Mouse (Mus musculus) neural tube, embryonic 12.5 days (tissue): ENCODE measurements around the gene Slc13a5. TPM values are rescaled to one million over a fixed set of nuclear protein-coding genes. Genes with fewer than 3 reads are reported as not detected.

Source experiments
- ATAC-seq: fragments of 200-750 bp; cut with Nextera tagmentation; 2 replicates; pipeline ENCODE4 v1.8.0; 2017; ENCODE audit warnings: low read depth, mild to moderate bottlenecking, moderate TSS enrichment, moderate library complexity; ENCODE audit not compliant: low FRiP score
- H3K27ac ChIP-seq: fragments of 300-500 bp; sonication (generic); 2 replicates; pipeline ENCODE4 v1.5.1; 2016
- H3K27me3 ChIP-seq: fragments of 300-500 bp; sonication (generic); replicated peaks from 2 replicates; pipeline ENCODE4 v1.6.1; 2016; ENCODE audit warnings: mild to moderate bottlenecking
- H3K36me3 ChIP-seq: fragments of 300-500 bp; sonication (generic); 2 replicates; pipeline ENCODE4 v1.6.1; 2016; ENCODE audit warnings: mild to moderate bottlenecking
- H3K4me1 ChIP-seq: fragments of 300-500 bp; sonication (generic); 2 replicates; pipeline ENCODE4 v1.6.1; 2016
- H3K4me2 ChIP-seq: fragments of 300-500 bp; sonication (generic); replicated peaks from 2 replicates; pipeline ENCODE4 v1.6.1; 2016; ENCODE audit warnings: mild to moderate bottlenecking
- H3K4me3 ChIP-seq: fragments of 300-500 bp; sonication (generic); 2 replicates; pipeline ENCODE4 v1.5.1; 2016
- H3K9ac ChIP-seq: fragments of 300-500 bp; sonication (generic); 2 replicates; pipeline ENCODE4 v1.6.1; 2016; ENCODE audit warnings: mild to moderate bottlenecking
- H3K9me3 ChIP-seq: fragments of 300-500 bp; sonication (generic); 2 replicates; pipeline ENCODE4 v1.6.1; 2016; ENCODE audit warnings: mild to moderate bottlenecking
- WGBS: fragments of 180-500 bp; shearing (Covaris S2); methylation state at CpG from one replicate; pipeline ENCODE4 v1.1.7; 2016; 5-methylcytosine and 5-hydroxymethylcytosine counted together
- polyA plus RNA-seq: library from polyadenylated mRNA; unstranded; fragments of >200 nt; fragmentation: Nextera tagmentation; extraction: Ambion mirVana; gene quantifications from 2 replicates; pipeline ENCODE4 v1.2.1, GENCODE M21; 2016

Gene Slc13a5
- polyA plus RNA-seq = 0.35 and 0.42 TPM in 2 replicates

GRCm38 (mm10) chr11:72266960-72267560 is at the start of gene Slc13a5:
Slc13a5 (minus strand) TSS chr11:72267222.
- Histone ChIP-seq H3K27ac (no peak within 1 kb of the TSS), H3K9ac (peak within 1 kb of the TSS; percentile 44), H3K4me1 (peaks cover 16% of the 10 kb centered on the region), H3K9me3 (no peaks in the 10 kb centered on the region), H3K4me2 (peak within 1 kb of the TSS; percentile 72), H3K36me3 (no peaks in the 10 kb centered on the region), H3K27me3 (peaks cover 33% of the 10 kb centered on the region), H3K4me3 (peak within 1 kb of the TSS; percentile 38)
- 1% methylated on average over 36 of the region's 36 CpGs for WGBS
- peak; percentile 48 for ATAC-seq

GRCm38 (mm10) chr11:72314151-72314895 is 47.3 kb upstream of the Slc13a5 start, which contains the start of gene Fbxo39:
Fbxo39 (plus strand) TSS chr11:72314444.
- 13% methylated on average over 42 of the region's 42 CpGs for WGBS
- peak within 1 kb of the TSS; percentile 35; the same call in 1 of the 2 replicates for H3K9ac ChIP-seq
- peaks cover 28% of the 10 kb centered on the region for H3K27me3 ChIP-seq
- no peaks in the 10 kb centered on the region for H3K9me3 ChIP-seq
- H3K36me3 ChIP-seq = no peaks in the 10 kb centered on the region
- H3K27ac ChIP-seq = no peak within 1 kb of the TSS
- no peak for ATAC-seq
- H3K4me3 ChIP-seq = peak within 1 kb of the TSS; percentile 34
- H3K4me1 ChIP-seq = peaks cover 5% of the 10 kb centered on the region
- peak within 1 kb of the TSS; percentile 60 for H3K4me2 ChIP-seq

- Histone ChIP-seq H3K9me3 (no peaks in the 10 kb centered on the region), H3K4me1 (peaks cover 5% of the 10 kb centered on the region), H3K27me3 (peaks cover 28% of the 10 kb centered on the region), H3K9ac (no peak overlapping the region), H3K4me3 (no peak overlapping the region), H3K27ac (no peak overlapping the region), H3K4me2 (no peak overlapping the region), H3K36me3 (no peaks in the 10 kb centered on the region)
- 85% methylated on average over 10 of the region's 10 CpGs for WGBS
- no peak for ATAC-seq
Measured at GRCm38 (mm10) chr11:72311355-72312001, 44.5 kb upstream of the Slc13a5 start.

GRCm38 (mm10) chr11:72310491-72310890 is 43.5 kb upstream of the Slc13a5 start:
- WGBS = 89% methylated on average over 4 of the region's 4 CpGs

GRCm38 (mm10) chr11:72308982-72309381 is 42.0 kb upstream of the Slc13a5 start:
- no peak for ATAC-seq
- H3K4me1 ChIP-seq = no peaks in the 10 kb centered on the region
- 78% methylated on average over 2 of the region's 2 CpGs for WGBS

More at GRCm38 (mm10) chr11:72310491-72310890, 43.5 kb upstream of the Slc13a5 start:
- Histone ChIP-seq H3K27me3 (peaks cover 25% of the 10 kb centered on the region), H3K9me3 (no peaks in the 10 kb centered on the region), H3K4me3 (no peak overlapping the region), H3K4me1 (peaks cover 5% of the 10 kb centered on the region), H3K9ac (no peak overlapping the region), H3K27ac (no peak overlapping the region), H3K4me2 (no peak overlapping the region), H3K36me3 (no peaks in the 10 kb centered on the region)
- no peak for ATAC-seq

GRCm38 (mm10) chr11:72307461-72307860 is 40.4 kb upstream of the Slc13a5 start:
- H3K4me1 ChIP-seq = no peaks in the 10 kb centered on the region
- 87% methylated on average over 5 of the region's 5 CpGs for WGBS

More at GRCm38 (mm10) chr11:72308982-72309381, 42.0 kb upstream of the Slc13a5 start:
- H3K27me3 ChIP-seq = peaks cover 10% of the 10 kb centered on the region
- H3K9ac ChIP-seq = no peak overlapping the region
- H3K36me3 ChIP-seq = no peaks in the 10 kb centered on the region
- H3K27ac ChIP-seq = no peak overlapping the region
- no peaks in the 10 kb centered on the region for H3K9me3 ChIP-seq
- H3K4me3 ChIP-seq = no peak overlapping the region
- no peak overlapping the region for H3K4me2 ChIP-seq

GRCm38 (mm10) chr11:72302230-72302629 is 35.2 kb upstream of the Slc13a5 start:
- no peak for ATAC-seq
- Histone ChIP-seq H3K4me2 (no peak overlapping the region), H3K27me3 (no peaks in the 10 kb centered on the region), H3K36me3 (no peaks in the 10 kb centered on the region), H3K9me3 (no peaks in the 10 kb centered on the region), H3K4me3 (no peak overlapping the region), H3K9ac (no peak overlapping the region), H3K27ac (no peak overlapping the region), H3K4me1 (no peaks in the 10 kb centered on the region)
- 75% methylated on average over 7 of the region's 7 CpGs for WGBS

More at GRCm38 (mm10) chr11:72307461-72307860, 40.4 kb upstream of the Slc13a5 start:
- no peaks in the 10 kb centered on the region for H3K36me3 ChIP-seq
- no peaks in the 10 kb centered on the region for H3K9me3 ChIP-seq
- no peaks in the 10 kb centered on the region for H3K27me3 ChIP-seq
- no peak overlapping the region for H3K9ac ChIP-seq
- no peak for ATAC-seq
- no peak overlapping the region for H3K4me3 ChIP-seq
- no peak overlapping the region for H3K27ac ChIP-seq
- no peak overlapping the region for H3K4me2 ChIP-seq

- H3K9me3 ChIP-seq = no peaks in the 10 kb centered on the region
- no peak within 1 kb of the TSS for H3K9ac ChIP-seq
- peak within 1 kb of the TSS; percentile 31 for H3K4me2 ChIP-seq
- H3K36me3 ChIP-seq = no peaks in the 10 kb centered on the region
- WGBS = 34% methylated on average over 6 of the region's 6 CpGs
- no peaks in the 10 kb centered on the region for H3K4me1 ChIP-seq
- no peaks in the 10 kb centered on the region for H3K27me3 ChIP-seq
- no peak within 1 kb of the TSS for H3K4me3 ChIP-seq
- no peak for ATAC-seq
- H3K27ac ChIP-seq = no peak within 1 kb of the TSS
Measured at GRCm38 (mm10) chr11:72301334-72301733, 34.3 kb upstream of the Slc13a5 start, which contains the start of gene Xaf1. Xaf1 (plus strand) TSS chr11:72301629.

- WGBS = 76% methylated on average over 2 of the region's 2 CpGs
- ATAC-seq = no peak
Measured at GRCm38 (mm10) chr11:72293116-72293515, 26.1 kb upstream of the Slc13a5 start.

GRCm38 (mm10) chr11:72287543-72287942 is 20.5 kb upstream of the Slc13a5 start:
- Histone ChIP-seq H3K9me3 (no peaks in the 10 kb centered on the region), H3K4me3 (no peak overlapping the region)
- WGBS = 84% methylated on average over 3 of the region's 3 CpGs

More at GRCm38 (mm10) chr11:72293116-72293515, 26.1 kb upstream of the Slc13a5 start:
- no peaks in the 10 kb centered on the region for H3K9me3 ChIP-seq
- no peaks in the 10 kb centered on the region for H3K36me3 ChIP-seq
- no peaks in the 10 kb centered on the region for H3K4me1 ChIP-seq
- no peak overlapping the region for H3K9ac ChIP-seq
- no peak overlapping the region for H3K27ac ChIP-seq
- no peak overlapping the region for H3K4me3 ChIP-seq
- H3K4me2 ChIP-seq = no peak overlapping the region
- H3K27me3 ChIP-seq = no peaks in the 10 kb centered on the region

GRCm38 (mm10) chr11:72287126-72287525 is 20.1 kb upstream of the Slc13a5 start:
- 96% methylated on average over 2 of the region's 2 CpGs for WGBS
- H3K9me3 ChIP-seq = no peaks in the 10 kb centered on the region
- no peak for ATAC-seq
- H3K27ac ChIP-seq = no peak overlapping the region
- H3K4me2 ChIP-seq = no peak overlapping the region
- H3K4me1 ChIP-seq = no peaks in the 10 kb centered on the region
- H3K9ac ChIP-seq = no peak overlapping the region
- no peaks in the 10 kb centered on the region for H3K36me3 ChIP-seq
- no peaks in the 10 kb centered on the region for H3K27me3 ChIP-seq
- no peak overlapping the region for H3K4me3 ChIP-seq

More at GRCm38 (mm10) chr11:72287543-72287942, 20.5 kb upstream of the Slc13a5 start:
- Histone ChIP-seq H3K27me3 (no peaks in the 10 kb centered on the region), H3K36me3 (no peaks in the 10 kb centered on the region), H3K4me2 (no peak overlapping the region), H3K27ac (no peak overlapping the region), H3K9ac (no peak overlapping the region), H3K4me1 (no peaks in the 10 kb centered on the region)
- ATAC-seq = no peak

GRCm38 (mm10) chr11:72286651-72287050 is 19.6 kb upstream of the Slc13a5 start:
- 89% methylated on average over 3 of the region's 3 CpGs for WGBS
- Histone ChIP-seq H3K27ac (no peak overlapping the region), H3K36me3 (no peaks in the 10 kb centered on the region), H3K4me3 (no peak overlapping the region), H3K9ac (no peak overlapping the region), H3K4me1 (no peaks in the 10 kb centered on the region), H3K27me3 (no peaks in the 10 kb centered on the region), H3K4me2 (no peak overlapping the region), H3K9me3 (no peaks in the 10 kb centered on the region)
- ATAC-seq = no peak
